Mouse (Mus musculus): ENCODE data around the gene Aqp2.

GRCm38 (mm10) chr15:99600986-99601822 is 22.3 kb downstream of the Aqp2 start, which contains the start of gene Aqp6:
- no peak for TF ChIP-seq POLR2A (IDR thresholded peaks at IDR 0.05; ENCODE audit: borderline replicate concordance, control insufficient read depth, low read depth, low read length)
- TF ChIP-seq CTCF (IDR thresholded peaks at IDR 0.05; ENCODE audit: control insufficient read depth, insufficient read depth, low read length) = no peak

Data from bone marrow, adult 2 months (tissue).